Mouse (Mus musculus): ENCODE data around the gene Zfp280b.
"Not testable (repeated sequence)": the region's sequence is repeated elsewhere in the genome, so short reads cannot be mapped to it uniquely, and the experiment has no call there.

Zfp280b gene

GRCm38 (mm10) chr10:76032402-76033118 lies at the start of gene Zfp280b:
TSS of gene Zfp280b (plus strand) at chr10:76032650.
- peak; percentile 98 for DNase-seq

GRCm38 (mm10) chr10:75990430-75991042 lies 41.9 kb upstream of the Zfp280b start:
- DNase-seq, result no peak

- no peak for DNase-seq
These were observed 38.7 kb upstream of the Zfp280b start for GRCm38 (mm10) chr10:75993616-75994240.

GRCm38 (mm10) chr10:75994531-75995210 lies 37.8 kb upstream of the Zfp280b start:
- DNase-seq, result not testable (repeated sequence)

GRCm38 (mm10) chr10:75995463-75995862 lies 37.0 kb upstream of the Zfp280b start:
- DNase-seq, result no peak

DNA sequence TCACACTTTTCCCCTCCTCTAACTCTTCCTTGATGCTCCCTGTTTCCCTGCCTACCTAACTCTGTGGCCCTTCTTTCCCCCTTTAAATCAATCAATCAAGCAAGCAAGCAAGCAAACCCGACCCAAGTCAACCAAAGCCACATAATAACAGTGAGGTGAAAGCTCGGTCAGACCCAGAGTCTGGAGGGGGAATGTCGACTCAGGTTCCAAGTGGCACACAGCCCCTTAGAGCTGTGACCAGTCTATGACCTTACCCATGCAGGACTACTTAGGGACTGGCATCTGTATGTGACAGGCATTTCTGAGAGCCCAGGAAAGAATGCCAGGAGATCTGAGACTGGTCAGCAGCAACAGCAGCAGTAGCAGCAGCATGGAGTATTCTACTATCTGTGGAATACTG lies 36.1 kb upstream of the Zfp280b start:
- DNase-seq, result no peak

DNA sequence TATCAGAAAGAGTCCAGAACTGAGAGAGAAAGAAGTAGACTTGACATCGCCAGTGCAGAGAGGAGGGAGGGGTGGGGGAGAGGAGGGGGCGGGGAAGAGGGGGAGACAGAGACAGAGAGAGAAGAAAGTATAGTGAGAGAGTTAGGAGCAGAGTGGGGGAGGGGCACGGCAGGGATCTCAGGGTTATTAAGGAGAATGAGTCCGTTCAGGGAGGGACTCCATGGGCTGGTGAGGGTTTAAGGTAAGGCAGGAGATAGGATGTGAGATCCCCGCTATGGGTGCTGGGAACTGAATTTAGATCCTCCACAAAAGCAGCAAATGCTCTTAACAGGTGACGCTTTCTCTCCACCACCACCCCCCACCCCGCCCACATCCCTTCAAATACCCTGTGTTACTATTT lies 31.3 kb upstream of the Zfp280b start:
- peak; percentile 28 for DNase-seq

GRCm38 (mm10) chr10:76002101-76002521 lies 30.3 kb upstream of the Zfp280b start:
- no peak for DNase-seq

DNA sequence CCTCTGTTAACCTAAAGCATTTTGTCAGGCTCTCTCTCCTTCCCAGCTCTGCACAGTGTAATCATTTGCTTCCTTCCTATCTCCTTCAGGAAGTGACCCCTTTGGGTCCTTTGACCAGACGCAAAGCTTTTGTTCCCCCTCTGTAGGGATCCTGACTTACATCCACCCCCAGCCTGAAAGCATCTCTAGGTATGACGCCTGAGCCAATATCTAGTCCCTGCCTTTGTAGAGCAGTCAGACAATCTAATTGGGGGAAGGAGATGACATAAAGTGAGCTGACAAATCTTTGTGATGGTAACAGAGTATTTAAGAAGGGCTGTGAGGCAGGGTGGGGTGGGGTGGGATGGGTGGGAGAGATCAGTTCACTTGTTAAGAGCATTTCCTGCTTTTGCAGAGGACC lies 29.8 kb upstream of the Zfp280b start:
- DNase-seq, result no peak

GRCm38 (mm10) chr10:76003221-76003620 lies 29.2 kb upstream of the Zfp280b start:
- no peak for DNase-seq

GRCm38 (mm10) chr10:76006385-76006784 lies 26.1 kb upstream of the Zfp280b start:
- DNase-seq, result no peak

- no peak for DNase-seq
These were observed 22.6 kb upstream of the Zfp280b start for GRCm38 (mm10) chr10:76009812-76010211.

DNA sequence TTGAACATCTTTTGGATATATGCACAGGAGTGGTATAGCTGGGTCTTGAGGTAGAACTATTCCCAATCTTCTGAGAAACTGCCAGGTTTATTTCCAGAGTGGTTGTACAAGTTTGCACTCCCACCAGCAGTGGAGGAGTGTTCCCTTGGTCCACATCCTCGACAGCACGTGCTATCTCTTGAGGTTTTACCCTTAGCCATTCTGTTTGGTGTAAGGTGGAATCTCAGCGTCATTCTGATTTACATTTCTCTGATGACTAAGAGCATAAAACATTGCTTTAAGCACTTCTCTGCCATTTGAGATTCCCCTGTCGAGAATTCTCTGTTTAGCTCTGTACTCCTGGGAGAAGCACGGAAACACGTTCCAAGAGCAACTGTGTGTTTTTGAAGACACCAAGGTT lies 19.5 kb upstream of the Zfp280b start:
- DNase-seq, result no peak

- no peak for DNase-seq
These were observed 15.6 kb upstream of the Zfp280b start for GRCm38 (mm10) chr10:76016886-76017285.

- no peak for DNase-seq
These were observed 10.7 kb upstream of the Zfp280b start for GRCm38 (mm10) chr10:76021728-76022127.

DNA sequence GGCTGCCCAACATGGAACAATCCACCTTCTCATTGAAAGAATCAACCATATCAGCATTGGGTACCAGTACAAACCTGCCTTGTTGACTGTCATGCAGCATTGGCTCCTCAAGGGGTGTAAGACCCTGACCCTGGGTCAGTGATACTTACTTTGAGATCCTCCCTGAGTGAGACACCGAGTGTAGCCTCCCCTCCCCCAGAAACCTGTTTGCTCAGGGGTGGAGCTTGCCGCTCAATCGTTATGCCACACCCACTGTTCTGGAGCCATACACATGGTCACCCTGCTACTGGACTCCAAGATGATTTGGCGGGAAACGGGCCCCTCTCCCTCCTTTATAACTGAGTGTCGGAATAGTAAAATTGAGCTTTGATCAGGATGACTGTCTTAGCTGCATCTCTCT lies 8.5 kb upstream of the Zfp280b start:
- DNase-seq, result no peak

DNA sequence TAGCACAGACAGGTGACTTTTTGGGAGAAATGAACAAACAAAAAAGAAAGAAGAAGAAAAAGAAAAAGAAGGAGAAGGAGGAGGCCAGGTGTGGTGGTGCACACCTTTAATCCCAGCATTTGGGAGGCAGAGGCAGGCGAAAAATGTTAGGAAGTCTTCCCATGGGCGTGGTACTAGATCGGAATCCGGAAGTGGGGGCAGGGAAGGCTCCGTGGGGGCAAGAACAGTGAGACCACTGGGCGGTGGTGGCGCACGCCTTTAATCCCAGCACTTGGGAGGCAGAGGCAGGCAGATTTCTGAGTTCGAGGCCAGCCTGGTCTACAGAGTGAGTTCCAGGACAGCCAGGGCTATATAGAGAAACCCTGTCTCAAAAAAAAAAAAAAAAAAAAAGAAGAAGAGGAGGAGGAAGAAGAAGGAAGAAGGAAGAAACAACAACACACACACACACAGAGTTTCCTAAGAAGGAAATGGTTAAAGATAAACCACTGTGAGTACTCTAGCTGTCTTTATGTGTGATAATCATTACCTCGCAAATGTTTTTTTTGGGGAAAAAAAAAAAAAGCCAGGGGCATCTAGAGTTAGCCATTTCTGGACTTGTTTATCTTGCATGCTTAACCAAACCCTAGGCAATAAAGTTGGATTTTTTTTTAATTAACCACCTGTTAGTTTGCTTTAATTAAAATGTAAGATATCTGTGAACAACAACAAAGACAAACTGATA lies 6.8 kb upstream of the Zfp280b start:
- no peak for DNase-seq

- DNase-seq, result no peak
These were observed 5.1 kb upstream of the Zfp280b start for GRCm38 (mm10) chr10:76027127-76028015.

DNA sequence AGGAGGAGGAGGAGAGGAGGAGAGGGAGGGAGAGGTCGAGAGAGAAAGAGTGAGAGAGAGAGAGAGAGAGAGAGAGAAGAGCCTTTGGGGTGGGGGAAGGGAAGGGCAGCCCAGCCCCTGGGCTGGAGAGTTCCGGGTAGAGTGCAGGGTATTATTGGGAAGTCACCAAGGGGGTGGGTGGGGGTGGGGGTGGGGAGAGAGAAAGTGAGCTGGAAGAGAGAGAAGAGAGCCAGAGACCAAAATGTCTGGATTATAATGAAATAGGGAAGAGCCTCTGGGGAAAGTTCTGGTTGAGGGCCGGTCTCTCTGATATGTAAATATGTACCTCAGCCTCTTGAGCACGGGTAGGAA lies 4.5 kb upstream of the Zfp280b start:
- DNase-seq, result no peak

- DNase-seq, result no peak
These were observed 4.1 kb upstream of the Zfp280b start for GRCm38 (mm10) chr10:76028396-76028795.

DNA sequence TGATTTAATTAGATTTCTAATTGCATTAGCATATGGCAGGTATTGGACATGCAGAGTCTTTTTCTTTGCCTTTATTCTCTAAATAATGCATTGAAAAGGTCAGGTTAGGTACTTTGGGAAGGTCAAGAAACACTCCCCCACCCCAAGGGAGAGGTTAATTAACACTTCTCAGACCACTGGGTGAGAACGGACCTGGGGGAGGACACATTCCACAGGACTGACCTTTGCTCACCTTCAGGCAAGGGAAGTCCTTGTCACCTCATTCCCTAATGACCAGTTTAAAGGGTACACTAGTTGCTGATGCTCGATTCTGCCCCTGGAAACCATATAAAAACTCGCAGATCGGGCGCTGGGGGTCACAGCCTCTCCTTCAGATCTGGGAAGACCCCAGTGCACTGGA lies 3.2 kb upstream of the Zfp280b start:
- DNase-seq, result no peak

- DNase-seq, result no peak
These were observed 2.0 kb upstream of the Zfp280b start for GRCm38 (mm10) chr10:76030496-76030895.
